Mouse (Mus musculus) megakaryocyte-erythroid progenitor cell, adult 5-6 weeks (primary cell): ENCODE measurements around the gene Mamdc4. TPM values are rescaled to one million over a fixed set of nuclear protein-coding genes. Genes with fewer than 3 reads are reported as not detected.
"Not testable (repeated sequence)": the region's sequence is repeated elsewhere in the genome, so short reads cannot be mapped to it uniquely, and the experiment has no call there.

Experiments used
- ATAC-seq: replicated peaks from 2 replicates; pipeline ENCODE4 v1.8.0; 2016; ENCODE audit warnings: mild to moderate bottlenecking, inconsistent platforms; ENCODE audit not compliant: severe bottlenecking, poor library complexity, low FRiP score, low TSS enrichment
- total RNA-seq, 2 experiments: library from RNA; stranded (forward) in 1 of 2; stranded (reverse) in 1 of 2; fragments of 200-1000, 215-1000 nt in 1 of 2; fragments of >200 nt in 1 of 2; fragmentation: Nextera tagmentation in 1 of 2; gene quantifications; 2 replicates each; pipeline ENCODE4 v1.2.3; 2014 to 2017

Mamdc4 gene
- total RNA-seq, 2 experiments from 2014 or later = 2.0 to 8.1 TPM

- no peak for ATAC-seq
Observed at GRCm38 (mm10) chr2:25568473-25569019, 6.1 kb downstream of the Mamdc4 start.

- no peak for ATAC-seq
Observed at GRCm38 (mm10) chr2:25566558-25566957, 8.1 kb downstream of the Mamdc4 start.

DNA sequence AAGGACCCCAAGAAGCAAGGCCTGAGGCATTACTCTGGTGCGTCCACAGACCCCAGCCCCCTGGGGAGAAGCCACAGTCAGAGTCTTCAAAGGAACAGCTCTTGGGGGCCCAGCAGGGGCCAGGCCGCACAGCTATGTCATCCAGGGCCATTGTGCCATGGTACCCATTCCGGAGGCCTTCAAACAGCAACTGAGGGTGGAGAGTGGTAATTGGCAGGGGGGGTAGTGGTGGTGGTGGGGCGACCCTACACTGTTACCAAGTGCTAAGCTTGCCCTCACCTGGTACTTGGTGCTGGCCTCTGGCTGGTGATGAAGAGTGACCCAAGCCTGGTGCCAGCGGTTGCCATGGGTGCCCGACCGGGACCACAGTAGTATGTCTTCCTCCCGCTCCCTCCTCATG is 8.9 kb downstream of the Mamdc4 start:
- no peak for ATAC-seq

DNA sequence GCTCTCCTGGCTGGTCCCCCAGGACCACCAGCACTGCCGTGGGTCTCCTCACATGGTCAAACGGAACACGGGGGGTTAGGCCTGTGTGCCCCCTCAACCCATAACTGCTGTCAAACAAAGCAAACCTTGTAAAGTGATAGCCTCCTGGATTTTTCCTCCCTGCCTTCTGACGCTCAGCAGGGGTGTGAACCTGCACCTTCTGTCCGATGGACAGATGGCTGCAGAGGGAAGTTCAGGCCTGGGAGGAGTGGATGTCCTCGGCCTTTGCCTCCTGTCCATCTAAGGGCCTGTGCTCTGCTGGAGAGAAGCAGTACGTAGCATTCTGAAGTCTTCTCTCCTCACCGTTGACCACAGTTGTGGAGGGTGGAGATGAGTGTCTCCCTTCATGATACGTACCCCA is 12.7 kb downstream of the Mamdc4 start:
- no peak for ATAC-seq

DNA sequence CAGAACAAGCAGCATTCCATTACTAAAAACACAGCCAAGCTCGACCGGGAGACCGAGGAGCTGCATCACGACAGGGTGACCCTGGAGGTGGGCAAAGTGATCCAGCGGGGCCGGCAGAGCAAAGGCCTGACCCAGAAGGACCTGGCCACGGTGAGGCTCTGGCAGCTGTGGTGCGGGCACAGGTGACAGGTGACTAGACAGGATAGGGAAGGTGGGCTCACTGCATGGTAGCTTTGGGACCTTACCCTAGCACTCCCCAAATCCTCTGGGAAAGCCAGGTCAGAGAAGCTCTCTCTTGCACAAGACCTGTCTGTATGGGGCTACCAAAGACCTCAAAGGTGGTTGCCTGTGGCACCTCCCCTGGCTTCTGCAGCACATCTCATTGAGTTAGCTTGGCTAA is 14.1 kb downstream of the Mamdc4 start:
- ATAC-seq = no peak

DNA sequence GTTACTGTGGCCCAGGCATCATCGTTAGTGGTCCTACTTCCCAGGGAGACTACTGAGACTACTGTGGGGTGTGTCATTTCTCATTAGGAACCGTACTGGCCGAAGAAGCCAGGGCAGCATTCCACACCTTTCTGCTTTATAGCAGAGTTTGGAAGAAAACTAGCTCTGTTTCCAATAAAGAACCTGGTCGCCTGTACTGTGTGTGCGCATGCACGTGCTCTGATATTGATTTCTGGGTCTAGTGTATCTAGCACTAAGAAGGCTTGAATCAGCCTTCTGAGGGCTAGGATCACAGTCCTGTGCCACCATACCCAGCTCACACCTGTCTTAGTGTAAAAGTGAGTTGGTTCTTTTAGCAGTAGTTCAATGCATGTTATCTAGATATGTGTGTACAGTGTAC is 15.9 kb downstream of the Mamdc4 start:
- ATAC-seq = no peak

DNA sequence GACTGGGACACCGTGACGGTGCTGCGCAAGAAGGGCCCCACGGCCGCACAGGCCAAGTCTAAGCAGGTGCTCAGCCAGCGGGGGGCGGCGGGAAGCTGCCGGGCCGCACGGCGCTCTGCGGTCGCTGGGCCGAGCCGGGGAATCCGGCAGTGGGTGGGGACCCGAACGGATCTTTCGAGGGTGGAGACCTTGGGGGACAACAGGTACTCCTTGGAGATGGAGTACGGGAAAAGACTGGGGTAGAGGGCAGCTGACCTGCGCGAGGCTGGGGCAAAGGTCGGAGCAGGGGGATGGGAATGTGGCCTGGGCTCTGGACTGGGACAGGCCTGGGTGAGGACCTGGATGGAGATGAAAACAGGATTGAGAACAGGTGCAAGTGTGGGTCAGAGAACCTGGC is 16.7 kb downstream of the Mamdc4 start:
- 0 out of 2 replicates have a peak, but pooled peaks have one; percentile 3 for ATAC-seq

- peak; percentile 96 for ATAC-seq
Observed at GRCm38 (mm10) chr2:25557221-25557963, 17.3 kb downstream of the Mamdc4 start, which contains the start of gene Edf1. Edf1 (plus strand) TSS chr2:25557847.

- ATAC-seq = no peak
Observed at GRCm38 (mm10) chr2:25556296-25556695, 18.3 kb downstream of the Mamdc4 start.

- ATAC-seq = not testable (repeated sequence)
Observed at GRCm38 (mm10) chr2:25555479-25555878, 19.2 kb downstream of the Mamdc4 start.

DNA sequence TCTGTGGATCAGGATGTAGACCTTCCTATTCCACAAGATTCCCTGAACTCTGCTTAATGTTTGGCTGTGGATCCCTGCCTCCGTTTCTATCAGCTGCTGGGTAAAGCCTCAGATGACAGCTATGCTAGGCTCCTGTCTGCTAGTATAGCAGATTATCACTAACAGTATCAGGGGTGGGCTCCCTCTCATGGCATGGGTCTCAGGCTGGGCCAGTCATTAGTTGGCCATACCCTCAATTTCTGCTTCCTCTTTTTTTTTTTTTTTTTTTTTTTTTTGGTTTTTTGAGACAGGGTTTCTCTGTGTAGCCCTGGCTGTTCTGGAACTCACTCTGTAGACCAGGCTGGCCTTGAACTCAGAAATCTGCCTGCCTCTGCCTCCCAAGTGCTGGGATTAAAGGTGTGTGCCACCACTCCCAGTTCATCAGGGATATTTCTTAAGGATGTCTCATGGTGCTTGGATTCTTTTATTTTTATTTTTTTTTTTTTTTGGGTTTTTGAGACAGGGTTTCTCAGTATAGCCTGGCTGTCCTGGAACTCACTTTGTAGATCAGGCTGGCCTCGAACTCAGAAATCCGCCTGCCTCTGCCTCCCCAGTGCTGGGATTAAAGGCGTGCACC is 21.4 kb downstream of the Mamdc4 start:
- ATAC-seq = not testable (repeated sequence)

GRCm38 (mm10) chr2:25551186-25551585 is 23.5 kb downstream of the Mamdc4 start:
- no peak for ATAC-seq

DNA sequence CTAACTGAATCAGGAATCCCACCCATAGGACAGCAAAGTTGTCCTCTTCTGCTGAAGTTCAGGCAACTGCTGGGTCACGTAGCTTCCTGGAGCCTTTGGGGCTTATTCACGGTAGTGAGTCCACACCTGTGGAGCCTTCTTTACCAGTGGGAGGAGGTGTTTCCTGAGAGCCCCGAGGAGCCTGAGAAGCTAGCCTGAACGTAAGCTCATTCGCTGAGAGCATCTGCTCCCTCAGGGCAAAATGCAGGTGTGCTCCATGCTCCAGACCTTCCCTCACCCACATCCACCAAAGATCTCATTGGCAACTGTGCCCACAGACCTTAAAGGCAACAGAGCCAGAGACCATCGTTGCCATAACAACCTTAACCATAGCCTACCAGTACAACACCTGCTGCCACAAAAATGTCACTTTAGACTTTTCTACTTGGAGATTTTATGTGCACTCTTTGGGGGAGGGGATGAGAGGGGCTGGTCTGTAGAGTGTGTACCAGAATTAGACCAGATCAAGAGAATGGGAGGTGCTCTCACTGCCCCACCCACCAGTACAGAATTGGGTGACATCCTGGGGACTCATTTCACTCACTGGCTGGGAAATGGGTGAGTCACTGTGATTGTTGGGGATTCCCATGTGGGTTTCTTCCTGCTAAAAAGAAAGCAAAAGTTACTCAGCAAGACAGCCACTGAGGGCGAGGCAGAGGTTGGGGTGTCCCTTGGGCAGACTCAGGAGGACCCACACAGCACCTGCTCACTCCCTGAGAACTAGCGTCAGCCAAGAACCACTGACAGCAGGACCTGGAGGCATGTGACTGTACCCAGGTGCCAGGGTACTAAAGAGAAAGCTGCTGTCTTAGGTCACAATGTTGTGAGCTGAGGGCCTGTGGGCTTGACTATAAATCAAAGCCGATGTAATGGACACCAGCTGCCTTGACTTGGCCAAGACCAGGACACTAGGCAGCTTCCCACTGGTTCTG is 25.3 kb downstream of the Mamdc4 start:
- ATAC-seq = no peak

DNA sequence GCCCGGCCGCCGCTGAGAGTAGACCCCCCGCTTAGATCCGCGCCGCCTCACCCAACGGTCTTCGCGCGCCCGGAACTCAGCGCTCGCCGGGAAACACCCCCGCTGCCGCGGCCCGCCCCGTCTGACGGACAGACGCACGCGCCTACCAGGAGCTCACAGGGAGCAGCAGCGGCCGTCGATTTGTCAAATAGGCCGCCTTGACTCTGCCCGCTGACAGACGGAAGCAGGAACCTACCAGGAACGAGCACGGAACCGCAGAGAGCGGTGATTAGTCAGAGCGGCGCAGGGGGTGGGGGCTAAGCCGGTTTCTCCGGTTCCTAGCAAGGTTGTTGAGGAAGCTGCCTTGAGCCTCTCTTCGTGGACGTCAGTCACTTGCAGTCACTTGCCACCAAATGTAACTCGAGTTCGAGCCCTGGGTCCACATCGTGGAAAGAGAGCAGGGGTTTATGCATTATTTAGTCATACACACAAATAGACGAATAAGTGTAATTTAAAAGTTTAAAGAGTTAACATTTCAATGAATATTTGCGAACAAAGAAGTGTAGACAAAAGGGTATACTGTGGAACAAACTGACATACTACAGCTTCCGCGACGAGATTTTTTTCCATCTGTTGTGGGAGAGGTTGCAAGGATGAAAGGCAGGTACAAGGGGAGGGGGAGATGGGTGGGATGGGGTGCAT is 27.7 kb downstream of the Mamdc4 start, which contains the start of gene Traf2:
Gene Traf2 (minus strand): TSS at position 130 of the 681 bp plus-strand sequence.
- ATAC-seq = peak; percentile 99

DNA sequence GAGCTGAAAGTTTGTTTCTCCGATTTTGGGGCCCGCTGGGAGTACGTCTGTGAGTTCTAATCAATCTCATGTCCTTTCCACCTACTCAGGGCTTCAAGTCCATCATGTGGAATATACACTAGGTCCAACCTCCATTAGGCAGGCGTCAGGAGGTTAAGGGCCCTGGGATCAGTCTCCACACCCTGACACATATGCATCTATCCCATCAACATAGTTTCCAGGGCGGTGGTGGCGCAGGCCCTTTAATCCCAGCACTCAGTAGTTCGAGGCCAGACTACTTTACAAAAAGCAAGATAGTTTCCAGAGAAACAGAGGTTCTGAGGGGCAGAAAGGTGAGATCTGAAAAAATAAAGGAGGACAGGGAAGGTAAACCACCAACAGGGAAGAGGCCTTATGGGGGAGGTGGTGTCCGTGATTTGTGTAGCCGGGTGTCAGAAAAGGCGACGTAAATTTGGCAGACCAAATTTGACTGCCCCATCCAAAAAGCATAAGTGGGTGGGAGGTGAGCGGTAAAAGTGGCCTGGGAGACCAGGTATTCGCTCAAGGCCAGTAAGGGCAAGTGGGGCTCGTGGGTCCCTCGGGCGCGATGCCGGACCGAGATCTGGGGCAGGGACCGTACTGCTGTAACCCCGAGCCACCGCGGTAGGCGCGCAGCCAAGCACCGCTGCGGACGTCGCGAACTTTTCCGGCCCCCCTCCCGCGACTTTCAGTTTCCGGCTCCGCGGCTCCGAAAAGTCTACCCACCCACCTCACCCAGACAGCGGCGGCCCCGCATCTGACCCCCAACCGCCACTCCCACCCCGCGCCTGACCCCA is 28.4 kb downstream of the Mamdc4 start:
- peak; percentile 24; the same call in 1 of the 2 replicates for ATAC-seq

- ATAC-seq = no peak
Observed at GRCm38 (mm10) chr2:25541644-25542367, 32.8 kb downstream of the Mamdc4 start.

- ATAC-seq = no peak
Observed at GRCm38 (mm10) chr2:25540541-25540948, 34.1 kb downstream of the Mamdc4 start.

GRCm38 (mm10) chr2:25536531-25536930 is 38.1 kb downstream of the Mamdc4 start:
- no peak for ATAC-seq
